Mouse (Mus musculus) limb, embryonic 10.5 days (tissue): Measurements from ENCODE around the gene Gm10681. TPM values are rescaled to one million over a fixed set of nuclear protein-coding genes. Genes with fewer than 3 reads are reported as not detected.
"Not testable (repeated sequence)": the region's sequence is repeated elsewhere in the genome, so short reads cannot be mapped to it uniquely, and the experiment has no call there.

ENCODE experiments used
- DNase-seq: peaks from one replicate; pipeline ENCODE4 v3.0.0-alpha.2; 2017; ENCODE audit warnings: low spot score
- H3K27ac ChIP-seq: fragments of 300-500 bp; sonication (generic); 2 replicates; pipeline ENCODE4 v1.5.1; 2016; ENCODE audit warnings: mild to moderate bottlenecking
- H3K27me3 ChIP-seq: fragments of 300-500 bp; sonication (generic); 2 replicates; pipeline ENCODE4 v1.6.1; 2016; ENCODE audit warnings: low read depth, mild to moderate bottlenecking; ENCODE audit not compliant: poor library complexity, severe bottlenecking
- H3K36me3 ChIP-seq: fragments of 300-500 bp; sonication (generic); 2 replicates; pipeline ENCODE4 v1.6.1; 2016; ENCODE audit warnings: mild to moderate bottlenecking, moderate library complexity
- H3K4me1 ChIP-seq: fragments of 300-500 bp; sonication (generic); 2 replicates; pipeline ENCODE4 v1.6.1; 2016
- H3K4me3 ChIP-seq: fragments of 300-500 bp; sonication (generic); 2 replicates; pipeline ENCODE4 v1.5.1; 2016; ENCODE audit warnings: mild to moderate bottlenecking, moderate library complexity
- H3K9me3 ChIP-seq: fragments of 300-500 bp; sonication (generic); replicated peaks from 2 replicates; pipeline ENCODE4 v1.6.1; 2016; ENCODE audit warnings: mild to moderate bottlenecking
- WGBS: fragments of 180-500 bp; shearing (Covaris S2); methylation state at CpG from one replicate; pipeline ENCODE4 v1.1.7; 2016; 5-methylcytosine and 5-hydroxymethylcytosine counted together
- polyA plus RNA-seq: library from polyadenylated mRNA; unstranded; fragments of >200 nt; fragmentation: Nextera tagmentation; extraction: Ambion mirVana; gene quantifications from 2 replicates; pipeline ENCODE4 v1.2.1, GENCODE M21; 2016

Gene Gm10681
- not detected in 2 replicates for polyA plus RNA-seq

DNA sequence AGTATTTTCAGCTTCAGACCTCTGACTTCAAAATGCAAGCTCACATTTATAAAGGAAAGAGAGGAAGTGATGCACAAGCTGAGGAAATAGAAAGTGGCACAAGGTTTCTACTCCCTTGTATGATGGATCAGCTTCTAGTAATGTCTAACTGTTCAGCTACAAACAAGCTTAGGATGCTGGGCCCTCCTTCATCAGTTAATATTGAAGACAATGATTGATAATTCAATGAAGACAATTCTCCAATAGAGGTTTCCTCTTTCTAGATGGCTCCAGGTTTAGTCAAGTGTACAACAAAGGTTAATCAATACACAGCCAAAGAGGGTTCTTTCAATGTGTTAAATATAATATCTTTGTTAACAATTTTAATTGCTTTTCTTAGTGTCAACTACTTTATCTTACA lies at the start of gene Gm10681:
Gm10681 (minus strand) TSS at position 101 of the 400 bp plus-strand sequence.
- no peak within 1 kb of the TSS for H3K4me3 ChIP-seq
- no peaks in the 10 kb centered on the region for H3K27me3 ChIP-seq
- no peak within 1 kb of the TSS for H3K27ac ChIP-seq
- DNase-seq, result no peak
- H3K9me3 ChIP-seq, result no peaks in the 10 kb centered on the region
- no peaks in the 10 kb centered on the region for H3K36me3 ChIP-seq
- no peaks in the 10 kb centered on the region for H3K4me1 ChIP-seq

- Histone ChIP-seq H3K36me3 (no peaks in the 10 kb centered on the region), H3K27me3 (no peaks in the 10 kb centered on the region), H3K4me1 (no peaks in the 10 kb centered on the region), H3K27ac (no peak overlapping the region), H3K9me3 (no peaks in the 10 kb centered on the region), H3K4me3 (no peak overlapping the region)
- 87% methylated on average over 1 of the region's 1 CpGs for WGBS
- no peak for DNase-seq
Measured at GRCm38 (mm10) chr3:98635145-98635544, 46.5 kb upstream of the Gm10681 start.

DNA sequence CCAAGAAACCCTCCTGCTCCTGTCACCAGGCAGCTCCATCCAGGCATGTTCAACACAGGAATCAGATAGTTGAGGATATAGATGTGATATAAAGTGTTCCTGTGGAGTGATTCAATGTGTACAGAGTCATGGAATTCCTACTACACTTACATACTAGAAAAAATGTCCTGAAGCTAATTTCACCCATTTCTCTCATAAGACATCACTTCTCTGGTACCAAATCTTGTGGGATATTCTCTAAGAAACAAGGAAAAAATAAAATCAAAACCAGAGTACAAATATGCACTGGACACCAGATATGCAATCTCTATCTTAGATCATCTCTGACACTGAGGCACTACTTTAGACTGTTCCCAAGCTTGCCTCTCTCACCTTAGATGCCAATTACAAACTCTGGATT lies 41.5 kb upstream of the Gm10681 start, which contains the start of gene Hsd3b5:
Hsd3b5 (minus strand) TSS at position 101 of the 400 bp plus-strand sequence.
- DNase-seq, result no peak
- no peaks in the 10 kb centered on the region for H3K9me3 ChIP-seq
- no peak within 1 kb of the TSS for H3K27ac ChIP-seq
- H3K4me3 ChIP-seq, result no peak within 1 kb of the TSS
- H3K4me1 ChIP-seq, result no peaks in the 10 kb centered on the region
- H3K36me3 ChIP-seq, result no peaks in the 10 kb centered on the region
- no peaks in the 10 kb centered on the region for H3K27me3 ChIP-seq

DNA sequence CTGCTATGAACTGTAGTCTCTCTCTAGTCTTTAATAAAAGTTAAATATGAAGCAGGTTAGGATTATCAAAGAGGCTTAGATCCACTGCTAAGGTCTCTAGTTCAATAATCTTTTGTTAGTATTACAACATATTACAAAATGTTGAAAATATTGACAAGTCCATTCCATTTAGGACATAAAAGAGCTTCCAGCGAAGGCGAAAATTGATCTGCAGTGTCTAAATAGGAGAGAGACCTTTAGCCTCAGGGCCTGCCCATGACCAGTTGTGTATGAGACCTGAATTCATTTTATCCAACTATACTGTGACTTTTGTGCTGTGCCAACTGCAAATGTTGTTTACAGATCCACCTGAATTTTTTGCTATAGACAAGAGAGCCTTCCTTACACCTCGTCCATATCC lies 41.0 kb upstream of the Gm10681 start:
- Histone ChIP-seq H3K4me1 (no peaks in the 10 kb centered on the region), H3K9me3 (no peaks in the 10 kb centered on the region), H3K36me3 (no peaks in the 10 kb centered on the region), H3K27me3 (no peaks in the 10 kb centered on the region), H3K4me3 (no peak overlapping the region), H3K27ac (no peak overlapping the region)
- 87% methylated on average over 3 of the region's 3 CpGs for WGBS
- DNase-seq, result no peak

DNA sequence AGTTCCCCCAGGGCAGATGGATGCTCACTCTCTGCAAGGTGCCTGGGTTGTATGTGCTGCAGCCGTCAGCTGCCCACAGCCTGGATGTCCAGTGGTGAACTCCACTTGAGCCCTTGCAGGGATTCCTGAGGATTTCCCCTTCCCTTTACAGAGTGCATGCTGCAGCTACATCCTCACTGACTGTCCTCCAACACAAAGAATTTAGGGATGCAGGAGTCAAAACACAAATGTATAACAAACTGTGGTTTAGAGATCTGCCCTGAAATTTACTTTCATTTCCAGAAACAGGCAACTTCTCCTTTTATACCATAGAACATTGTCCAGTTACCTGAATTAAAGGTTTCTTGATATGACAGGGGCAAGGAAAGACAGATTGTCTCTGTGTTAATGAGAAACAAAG lies 28.2 kb upstream of the Gm10681 start:
- H3K27ac ChIP-seq, H3K4me1 ChIP-seq, H3K4me3 ChIP-seq, H3K36me3 ChIP-seq, H3K27me3 ChIP-seq, DNase-seq, H3K9me3 ChIP-seq: not testable (repeated sequence)
- WGBS, result 73% methylated on average over 1 of the region's 1 CpGs

- H3K27me3 ChIP-seq, H3K9me3 ChIP-seq, H3K4me3 ChIP-seq, H3K36me3 ChIP-seq, DNase-seq, H3K4me1 ChIP-seq, H3K27ac ChIP-seq: not testable (repeated sequence)
- WGBS, result 28% methylated on average over 2 of the region's 2 CpGs
Measured at GRCm38 (mm10) chr3:98616244-98616643, 27.6 kb upstream of the Gm10681 start.

DNA sequence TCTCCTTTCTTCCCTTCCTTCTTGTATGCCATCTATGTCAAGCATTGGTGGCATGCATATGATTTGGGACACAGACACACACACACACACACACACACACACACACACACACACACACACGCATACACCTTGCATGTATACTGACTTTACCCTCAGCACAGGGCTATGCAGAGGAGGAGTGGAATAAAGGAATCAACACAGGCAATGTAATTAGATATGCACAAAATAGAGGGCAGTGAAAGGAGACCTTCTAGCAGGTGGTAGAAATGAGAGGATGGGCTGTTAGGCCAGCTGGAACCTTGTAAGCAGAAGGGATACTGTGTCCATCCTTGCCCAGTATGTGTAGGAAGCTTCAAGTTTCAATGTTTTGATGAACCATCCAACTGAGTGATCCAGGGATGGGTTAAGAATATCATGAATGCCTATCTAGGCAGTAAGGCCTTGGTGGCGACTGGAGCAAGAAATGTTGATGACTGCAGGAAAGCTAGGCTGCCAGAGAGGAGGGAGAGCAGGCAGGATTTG lies 25.9 kb upstream of the Gm10681 start:
- not testable (repeated sequence) for H3K4me3 ChIP-seq, H3K36me3 ChIP-seq, H3K27ac ChIP-seq, H3K27me3 ChIP-seq, H3K4me1 ChIP-seq, H3K9me3 ChIP-seq, DNase-seq
- 81% methylated on average over 2 of the region's 2 CpGs for WGBS

- Histone ChIP-seq H3K27ac (no peak overlapping the region), H3K27me3 (no peaks in the 10 kb centered on the region), H3K4me1 (no peaks in the 10 kb centered on the region), H3K9me3 (no peaks in the 10 kb centered on the region), H3K4me3 (no peak overlapping the region), H3K36me3 (no peaks in the 10 kb centered on the region)
- DNase-seq, result no peak
Measured at GRCm38 (mm10) chr3:98613963-98614362, 25.4 kb upstream of the Gm10681 start.

GRCm38 (mm10) chr3:98613540-98613939 lies 24.9 kb upstream of the Gm10681 start:
- H3K36me3 ChIP-seq, DNase-seq, H3K4me3 ChIP-seq, H3K4me1 ChIP-seq, H3K27me3 ChIP-seq, H3K27ac ChIP-seq, H3K9me3 ChIP-seq: not testable (repeated sequence)

- H3K4me1 ChIP-seq, result no peaks in the 10 kb centered on the region
- H3K27ac ChIP-seq, result no peak overlapping the region
- no peaks in the 10 kb centered on the region for H3K27me3 ChIP-seq
- H3K4me3 ChIP-seq, result no peak overlapping the region
- H3K36me3 ChIP-seq, result no peaks in the 10 kb centered on the region
- WGBS, result 87% methylated on average over 2 of the region's 2 CpGs
- DNase-seq, result no peak
- no peaks in the 10 kb centered on the region for H3K9me3 ChIP-seq
Measured at GRCm38 (mm10) chr3:98587721-98588120, 886 bp downstream of the Gm10681 start.

DNA sequence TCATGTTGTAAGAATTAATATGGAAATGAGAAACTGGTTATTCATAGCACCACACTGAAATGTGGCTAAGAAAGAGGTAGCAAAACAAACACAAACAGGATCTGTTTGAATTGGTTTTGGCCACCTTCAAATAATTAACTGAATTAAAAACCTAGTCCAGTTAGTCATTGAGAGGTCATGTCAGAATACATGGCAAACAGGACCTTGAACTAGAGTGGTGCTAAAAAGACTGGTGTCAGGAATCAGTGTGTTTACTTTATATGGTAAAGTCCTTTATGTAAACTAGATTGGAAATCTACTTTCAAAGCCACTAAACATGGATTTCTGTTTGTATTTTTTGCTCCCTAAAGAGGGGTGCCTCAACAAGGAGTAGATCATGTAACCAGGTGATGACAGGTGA lies 6.0 kb downstream of the Gm10681 start:
- H3K4me3 ChIP-seq, H3K4me1 ChIP-seq, H3K36me3 ChIP-seq, H3K9me3 ChIP-seq, H3K27ac ChIP-seq, DNase-seq, H3K27me3 ChIP-seq: not testable (repeated sequence)

DNA sequence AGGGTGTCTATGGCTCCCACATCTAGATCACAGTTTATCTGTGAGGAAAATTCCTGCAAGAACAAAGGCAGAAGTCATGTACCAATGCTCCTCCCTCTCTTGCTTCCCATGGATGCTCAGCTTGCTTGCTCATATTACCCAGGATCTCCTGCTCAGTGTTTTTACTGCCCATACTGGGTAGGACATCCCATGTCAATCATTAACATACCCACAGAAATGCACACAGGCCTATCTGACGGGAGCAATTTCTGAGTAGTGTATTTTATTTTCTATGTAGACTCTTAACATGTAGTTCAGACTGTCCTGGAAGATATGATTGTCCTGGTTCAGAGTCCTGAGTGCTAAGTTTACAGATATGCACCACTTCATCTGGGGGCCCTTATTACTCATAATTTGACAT lies 6.4 kb downstream of the Gm10681 start:
- WGBS, result no CpG with 5 or more reads among the region's 1 CpGs
- H3K27me3 ChIP-seq, result not testable (repeated sequence)

GRCm38 (mm10) chr3:98581024-98581423 lies 7.6 kb downstream of the Gm10681 start:
- H3K4me3 ChIP-seq, H3K36me3 ChIP-seq, H3K27me3 ChIP-seq, H3K4me1 ChIP-seq, H3K27ac ChIP-seq, DNase-seq, H3K9me3 ChIP-seq: not testable (repeated sequence)
- 90% methylated on average over 1 of the region's 1 CpGs for WGBS

More for the DNA sequence above, 6.4 kb downstream of the Gm10681 start:
- H3K9me3 ChIP-seq, DNase-seq, H3K36me3 ChIP-seq, H3K4me1 ChIP-seq, H3K27ac ChIP-seq, H3K4me3 ChIP-seq: not testable (repeated sequence)

DNA sequence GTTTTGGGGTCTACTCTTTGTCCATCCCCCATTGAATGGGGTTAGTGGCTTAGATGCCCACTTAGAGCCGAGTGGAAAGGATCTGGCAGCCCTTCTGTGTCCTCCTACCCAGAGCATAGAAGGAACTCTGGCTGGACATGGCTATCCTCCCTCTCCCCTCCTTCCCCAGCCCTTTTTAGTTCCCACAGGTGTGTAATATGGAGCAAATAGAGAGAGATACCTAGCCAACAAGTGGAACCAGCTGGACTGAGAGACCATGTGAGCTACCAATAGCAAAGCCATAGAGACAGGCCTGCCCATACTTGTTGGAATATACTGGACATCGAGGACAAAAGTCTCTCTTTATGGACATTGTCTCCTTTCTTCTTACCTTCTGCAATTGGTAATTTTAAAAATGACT lies 20.9 kb downstream of the Gm10681 start:
- 85% methylated on average over 2 of the region's 2 CpGs for WGBS
- not testable (repeated sequence) for H3K4me1 ChIP-seq, DNase-seq, H3K4me3 ChIP-seq, H3K27me3 ChIP-seq, H3K9me3 ChIP-seq, H3K27ac ChIP-seq, H3K36me3 ChIP-seq
